ENCODE assay signal across 8 mouse cellular contexts in the genomic region with DNA sequence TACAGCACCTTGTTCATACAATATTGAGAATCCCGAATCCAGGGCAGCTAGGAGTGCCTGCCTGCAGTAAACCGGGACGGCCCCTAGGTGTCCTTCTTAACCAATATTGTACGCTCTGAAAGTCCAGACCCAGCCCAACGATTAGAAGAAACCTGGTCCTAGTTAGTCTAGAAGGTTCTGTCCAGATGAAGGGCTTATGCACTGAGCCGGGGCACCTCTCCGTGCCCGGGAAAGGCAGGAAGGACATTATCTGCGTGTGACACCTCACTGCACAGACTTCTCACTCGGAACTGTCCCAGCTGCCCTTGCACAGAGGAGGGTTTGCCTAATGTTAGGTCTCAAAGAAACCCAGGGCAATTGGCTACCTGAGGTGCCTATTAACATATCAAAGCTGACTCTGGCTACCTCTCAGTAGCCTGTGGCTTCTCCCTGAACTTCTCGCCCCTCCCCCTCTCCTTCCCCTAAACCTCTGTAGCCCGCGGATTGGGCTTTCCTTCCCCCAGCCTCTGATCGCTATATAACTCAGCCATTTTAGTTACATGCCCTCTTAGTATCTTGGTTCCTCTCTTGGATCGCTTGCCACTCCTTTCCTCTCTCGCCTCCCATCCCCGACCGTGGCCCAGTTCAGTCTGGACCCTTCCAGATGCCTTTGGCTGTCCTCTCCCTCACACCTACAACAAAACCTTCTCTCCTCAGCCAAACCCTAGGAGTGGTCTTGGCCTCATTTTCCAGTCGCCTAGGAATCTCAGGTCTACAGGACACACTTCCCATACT. TPM values are rescaled to one million over a fixed set of nuclear protein-coding genes. Genes with fewer than 3 reads are reported as not detected.
DNase-seq lines count a peak whose midpoint lies in the region; ATAC-seq lines count a peak whose summit lies in the region.

No protein-coding gene starts in this region.

- peaks cover 17% of the 10 kb centered on the region for H3K4me1 ChIP-seq in hindbrain, embryonic 12.5 days

- H3K27ac ChIP-seq in hindbrain, embryonic 12.5 days, result no peak overlapping the region

- peak; percentile 60 for ATAC-seq in hindbrain, embryonic 12.5 days (ENCODE audit: low FRiP score)

- H3K4me3 ChIP-seq in hindbrain, embryonic 12.5 days, result 0 out of 2 replicates have a peak overlapping the region, but pooled peaks have one; percentile 1

- peak overlapping the region; percentile 45 for H3K4me2 ChIP-seq in hindbrain, embryonic 12.5 days (replicated peaks)

- H3K27me3 ChIP-seq in hindbrain, embryonic 12.5 days, result peaks cover 3% of the 10 kb centered on the region; the same call in 1 of the 2 replicates

- no peaks in the 10 kb centered on the region for H3K9me3 ChIP-seq in hindbrain, embryonic 12.5 days (replicated peaks)

- H3K36me3 ChIP-seq in hindbrain, embryonic 12.5 days, result no peaks in the 10 kb centered on the region

- DNase-seq in MEL-GATA-1-ER (ENCODE audit: extremely low read depth, low read depth), result peak; percentile 61
- peak; percentile 76 for DNase-seq in cerebellum, adult 8-10 months
- DNase-seq in frontal cortex, adult 2 months (ENCODE audit: extremely low spot score in 1 of 2, low spot score in 1 of 2), result peak; percentile 53 to 89
- DNase-seq in layer of hippocampus, postnatal 14 days (ENCODE audit: low spot score in 2 of 2), result peak; percentile 78 to 87
- DNase-seq in lung, postnatal 10 days, result peak; percentile 87
- DNase-seq in ovary, postnatal 36 days (ENCODE audit: low spot score), result peak; percentile 71
- DNase-seq in thymus, postnatal 14 days, result peak; percentile 81

- no peak overlapping the region for H3K9ac ChIP-seq in hindbrain, embryonic 12.5 days

- WGBS in hindbrain, embryonic 12.5 days, result 3% methylated on average over 19 of the region's 19 CpGs

RNA-seq across cellular contexts. Expression of gene Lmod3, which starts 25.6 kb away (rescaled TPM):
- polyA plus RNA-seq in frontal cortex, adult 2 months (2012; rRNA removed), result 0.15 TPM in 1 of 2 replicates, not detected in the other
- polyA plus RNA-seq in hindbrain, embryonic 12.5 days (2016; fragmentation: Nextera tagmentation; extraction: Ambion mirVana), result 0.31 and 2.1 TPM in 2 replicates
- not detected for total RNA-seq in layer of hippocampus, postnatal 14 days (2021)
